Mouse (Mus musculus) kidney, embryonic 16.5 days (tissue): Measurements from ENCODE around the gene Prkcq. TPM values are rescaled to one million over a fixed set of nuclear protein-coding genes. Genes with fewer than 3 reads are reported as not detected.

ENCODE experiments used
- ATAC-seq: fragments of 200-750 bp; cut with Nextera tagmentation; 2 replicates; pipeline ENCODE4 v1.8.0; 2017; ENCODE audit warnings: moderate TSS enrichment; ENCODE audit not compliant: low FRiP score, low TSS enrichment
- H3K27ac ChIP-seq: fragments of 300-500 bp; sonication (generic); 2 replicates; pipeline ENCODE4 v1.5.1; 2014; ENCODE audit warnings: low read length
- H3K27me3 ChIP-seq: fragments of 300-500 bp; sonication (generic); 2 replicates; pipeline ENCODE4 v1.6.1; 2014; ENCODE audit warnings: low read length, control low read depth, mixed read lengths; ENCODE audit not compliant: insufficient read depth
- H3K36me3 ChIP-seq: fragments of 300-500 bp; sonication (generic); 2 replicates; pipeline ENCODE4 v1.6.1; 2014; ENCODE audit warnings: low read length, control low read depth, mixed read lengths; ENCODE audit not compliant: insufficient read depth
- H3K4me1 ChIP-seq: fragments of 300-500 bp; sonication (generic); 2 replicates; pipeline ENCODE4 v1.6.1; 2014; ENCODE audit warnings: low read length, control low read depth, mixed read lengths; ENCODE audit not compliant: insufficient read depth
- H3K4me2 ChIP-seq: fragments of 300-500 bp; sonication (generic); replicated peaks from 2 replicates; pipeline ENCODE4 v1.6.1; 2014; ENCODE audit warnings: low read depth, low read length
- H3K4me3 ChIP-seq: fragments of 300-500 bp; sonication (generic); 2 replicates; pipeline ENCODE4 v1.5.1; 2014; ENCODE audit warnings: mild to moderate bottlenecking, low read length
- H3K9ac ChIP-seq: fragments of 300-500 bp; sonication (generic); replicated peaks from 2 replicates; pipeline ENCODE4 v1.6.1; 2014; ENCODE audit warnings: low read length
- H3K9me3 ChIP-seq: fragments of 300-500 bp; sonication (generic); 2 replicates; pipeline ENCODE4 v1.6.1; 2016; ENCODE audit warnings: low read length, control low read depth
- WGBS: fragments of 180-500 bp; shearing (Covaris S2); extraction: QIAGEN DNeasy Blood & Tissue Kit; methylation state at CpG from one replicate; pipeline ENCODE4 v1.1.7; 2014; 5-methylcytosine and 5-hydroxymethylcytosine counted together
- polyA plus RNA-seq: library from polyadenylated mRNA; unstranded; fragments of >200 nt; fragmentation: Nextera tagmentation; extraction: Ambion mirVana; gene quantifications from 2 replicates; pipeline ENCODE4 v1.2.1, GENCODE M21; 2015

Prkcq gene
- polyA plus RNA-seq, 1 experiment from 2014 or later: 5.5 TPM

DNA sequence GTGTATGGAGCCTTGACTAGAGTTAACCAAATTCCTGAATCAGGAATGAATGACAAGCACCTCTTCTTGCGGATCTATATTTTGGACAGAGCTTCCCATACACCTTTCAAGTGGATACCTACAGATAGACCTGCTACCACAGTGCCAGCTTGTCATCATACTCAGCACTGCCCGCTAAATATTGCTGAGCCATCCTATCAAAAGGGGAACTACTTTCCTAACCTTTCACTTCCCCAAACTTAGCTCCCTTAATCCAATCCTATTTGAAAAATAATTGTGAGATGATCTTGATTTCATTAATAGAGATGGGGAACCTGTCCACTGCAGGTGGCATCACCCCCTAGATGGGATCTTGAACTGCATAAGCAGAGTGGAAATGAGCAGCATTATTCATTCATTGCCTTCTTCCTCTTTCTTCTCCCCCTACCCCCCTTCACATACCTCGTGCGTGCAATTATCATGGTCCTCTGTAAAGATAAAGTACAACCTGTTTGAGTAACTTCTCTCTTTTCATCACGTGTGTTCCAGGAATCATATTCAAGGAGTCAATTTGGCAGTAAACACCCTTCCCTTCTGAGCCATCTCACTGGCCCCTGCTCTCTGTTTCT is 25.1 kb downstream of the Prkcq start:
- Histone ChIP-seq H3K4me1 (no peaks in the 10 kb centered on the region), H3K9me3 (no peaks in the 10 kb centered on the region), H3K4me2 (no peak overlapping the region), H3K27ac (no peak overlapping the region), H3K27me3 (no peaks in the 10 kb centered on the region), H3K36me3 (no peaks in the 10 kb centered on the region), H3K4me3 (no peak overlapping the region), H3K9ac (no peak overlapping the region)
- WGBS: 82% methylated on average over 5 of the region's 5 CpGs
- ATAC-seq: no peak

DNA sequence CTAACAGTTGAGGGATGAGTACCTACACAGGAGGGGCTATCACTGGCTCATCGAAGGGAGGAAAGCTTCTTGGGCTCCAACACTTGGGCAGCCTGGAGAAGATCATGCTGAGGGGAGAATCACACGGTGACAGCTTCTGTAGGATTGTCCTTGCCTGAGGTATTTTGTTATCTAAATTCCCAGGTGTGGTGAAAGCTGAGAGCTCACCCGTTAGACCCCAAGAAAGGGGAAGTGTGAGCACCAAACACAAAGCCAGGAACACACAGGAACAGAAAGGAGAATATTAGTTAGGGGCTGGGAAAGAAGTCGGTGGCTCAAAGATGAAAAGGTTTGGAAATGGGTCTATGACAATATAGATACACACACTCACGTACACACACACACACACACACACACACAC is 27.7 kb downstream of the Prkcq start:
- Histone ChIP-seq H3K9ac (no peak overlapping the region), H3K27ac (no peak overlapping the region), H3K9me3 (no peaks in the 10 kb centered on the region), H3K36me3 (no peaks in the 10 kb centered on the region), H3K27me3 (no peaks in the 10 kb centered on the region), H3K4me1 (no peaks in the 10 kb centered on the region), H3K4me2 (no peak overlapping the region), H3K4me3 (no peak overlapping the region)
- no peak for ATAC-seq
- 84% methylated on average over 5 of the region's 5 CpGs for WGBS

DNA sequence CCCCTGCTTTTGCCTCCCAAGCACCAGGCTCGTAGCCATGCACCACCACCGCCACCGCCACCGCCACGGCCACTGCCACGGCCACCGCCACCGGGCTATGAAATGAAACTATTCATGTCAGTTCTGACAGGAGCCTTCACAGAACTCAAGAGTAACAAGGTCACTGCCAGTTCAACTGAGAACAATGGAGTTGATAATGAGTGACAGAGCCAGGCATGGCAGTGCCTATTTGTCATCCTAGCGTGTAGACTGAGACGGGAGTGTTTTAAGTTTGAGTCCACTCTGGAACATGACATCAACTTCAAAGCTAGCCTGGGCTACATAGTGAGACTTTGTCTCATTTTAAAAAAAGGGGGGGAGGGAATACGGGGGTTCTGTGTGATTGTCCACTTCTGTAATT is 30.9 kb downstream of the Prkcq start:
- WGBS: 89% methylated on average over 11 of the region's 11 CpGs
- no peaks in the 10 kb centered on the region for H3K36me3 ChIP-seq
- H3K4me3 ChIP-seq: no peak overlapping the region
- H3K4me1 ChIP-seq: no peaks in the 10 kb centered on the region
- H3K9me3 ChIP-seq: no peaks in the 10 kb centered on the region
- no peak overlapping the region for H3K4me2 ChIP-seq
- no peak overlapping the region for H3K27ac ChIP-seq
- no peaks in the 10 kb centered on the region for H3K27me3 ChIP-seq
- no peak for ATAC-seq
- no peak overlapping the region for H3K9ac ChIP-seq

DNA sequence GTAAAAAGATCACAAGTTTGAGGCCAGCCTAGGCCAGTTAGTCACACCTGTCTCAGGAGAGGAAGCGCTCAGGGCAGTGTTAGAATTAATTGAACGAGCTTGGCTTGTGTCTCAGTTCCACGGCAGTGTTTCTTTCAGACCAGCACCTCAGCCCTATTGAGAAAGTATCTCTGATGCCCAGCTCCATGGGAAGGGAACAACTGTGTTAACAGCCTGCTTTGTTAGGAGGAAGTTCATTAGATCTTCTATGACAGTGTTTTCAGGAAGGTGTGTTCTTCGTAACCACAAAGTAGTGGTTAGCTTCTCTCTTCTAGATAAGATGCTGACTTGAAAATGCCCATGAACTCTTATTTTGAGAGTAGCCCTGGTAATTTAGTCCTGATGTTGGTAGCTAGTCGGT is 31.4 kb downstream of the Prkcq start:
- no peak overlapping the region for H3K4me2 ChIP-seq
- H3K4me1 ChIP-seq: no peaks in the 10 kb centered on the region
- ATAC-seq: no peak
- 70% methylated on average over 5 of the region's 5 CpGs for WGBS
- H3K4me3 ChIP-seq: no peak overlapping the region
- no peaks in the 10 kb centered on the region for H3K9me3 ChIP-seq
- H3K27ac ChIP-seq: no peak overlapping the region
- no peaks in the 10 kb centered on the region for H3K36me3 ChIP-seq
- H3K9ac ChIP-seq: no peak overlapping the region
- H3K27me3 ChIP-seq: no peaks in the 10 kb centered on the region

DNA sequence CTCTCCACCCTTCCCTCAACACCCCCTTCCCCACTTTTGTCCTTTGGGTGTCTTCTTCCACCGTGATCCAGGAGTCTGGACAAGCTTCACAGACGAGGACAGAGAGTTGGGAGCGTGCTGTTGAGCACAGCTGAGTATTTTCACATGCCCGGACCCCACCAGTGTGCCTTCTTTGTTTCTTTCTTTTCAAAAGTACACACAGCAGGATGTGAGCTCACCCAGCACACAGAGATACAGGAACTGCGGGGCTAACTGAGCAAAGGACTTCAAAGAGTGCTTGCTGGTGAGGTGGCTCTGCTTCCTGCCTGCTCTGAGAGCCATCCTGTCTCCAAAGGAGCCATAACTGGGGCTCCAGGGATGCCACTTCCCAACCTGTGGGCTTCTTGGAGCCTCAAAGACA is 32.3 kb downstream of the Prkcq start:
- H3K4me1 ChIP-seq: no peaks in the 10 kb centered on the region
- WGBS: 72% methylated on average over 5 of the region's 5 CpGs
- no peaks in the 10 kb centered on the region; the same call in 1 of the 2 replicates for H3K27me3 ChIP-seq
- H3K27ac ChIP-seq: no peak overlapping the region
- no peak for ATAC-seq
- H3K4me3 ChIP-seq: no peak overlapping the region
- H3K9me3 ChIP-seq: no peaks in the 10 kb centered on the region
- no peak overlapping the region for H3K9ac ChIP-seq
- H3K4me2 ChIP-seq: no peak overlapping the region
- H3K36me3 ChIP-seq: no peaks in the 10 kb centered on the region

DNA sequence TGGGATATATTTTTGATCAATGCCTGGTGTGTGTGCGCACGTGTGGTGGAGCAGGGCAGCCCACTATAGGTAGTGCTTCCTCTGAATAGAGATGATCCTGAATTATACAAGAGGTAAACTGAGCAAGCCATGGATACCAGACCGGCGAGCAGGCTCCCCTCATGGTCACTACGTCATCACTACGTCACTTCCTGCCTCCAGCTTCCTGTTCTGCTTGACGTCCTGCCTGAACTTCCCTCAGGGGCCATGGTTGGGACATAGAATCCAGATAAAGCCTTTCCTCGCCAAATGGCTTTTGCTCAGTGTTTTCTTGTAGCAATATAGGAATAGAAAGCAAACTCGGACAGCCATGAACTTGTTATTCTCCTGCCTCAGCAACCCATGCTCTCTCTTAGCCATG is 33.1 kb downstream of the Prkcq start:
- Histone ChIP-seq H3K4me1 (no peaks in the 10 kb centered on the region), H3K27ac (no peak overlapping the region), H3K36me3 (no peaks in the 10 kb centered on the region), H3K4me3 (no peak overlapping the region), H3K27me3 (no peaks in the 10 kb centered on the region; the same call in 1 of the 2 replicates), H3K9ac (no peak overlapping the region), H3K4me2 (no peak overlapping the region), H3K9me3 (no peaks in the 10 kb centered on the region)
- 87% methylated on average over 9 of the region's 9 CpGs for whole genome bisulfite sequencing
- ATAC-seq: no peak

DNA sequence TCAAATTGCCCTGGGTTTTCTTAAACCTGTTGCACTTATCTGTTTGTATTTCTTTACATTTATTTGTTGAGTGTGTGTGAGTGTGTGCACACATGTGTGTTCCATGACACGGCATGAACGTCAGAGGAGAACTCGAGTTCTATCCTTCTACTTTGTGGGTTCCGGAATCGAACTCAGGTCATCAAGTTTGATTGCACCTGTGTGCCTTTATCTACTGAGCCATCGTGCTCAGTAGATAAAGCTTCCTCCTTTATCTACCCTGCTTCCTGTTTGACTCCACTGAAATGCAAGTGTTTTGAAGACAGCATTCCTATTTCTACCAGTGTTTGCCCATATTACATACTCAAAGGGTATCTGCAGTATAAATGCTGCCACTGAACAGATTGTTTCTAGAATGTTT is 33.8 kb downstream of the Prkcq start:
- no peaks in the 10 kb centered on the region for H3K4me1 ChIP-seq
- no peaks in the 10 kb centered on the region; the same call in 1 of the 2 replicates for H3K27me3 ChIP-seq
- no peaks in the 10 kb centered on the region for H3K9me3 ChIP-seq
- no peak overlapping the region for H3K4me2 ChIP-seq
- ATAC-seq: no peak
- H3K4me3 ChIP-seq: no peak overlapping the region
- no peaks in the 10 kb centered on the region for H3K36me3 ChIP-seq
- H3K9ac ChIP-seq: no peak overlapping the region
- WGBS: 93% methylated on average over 6 of the region's 6 CpGs
- no peak overlapping the region for H3K27ac ChIP-seq

DNA sequence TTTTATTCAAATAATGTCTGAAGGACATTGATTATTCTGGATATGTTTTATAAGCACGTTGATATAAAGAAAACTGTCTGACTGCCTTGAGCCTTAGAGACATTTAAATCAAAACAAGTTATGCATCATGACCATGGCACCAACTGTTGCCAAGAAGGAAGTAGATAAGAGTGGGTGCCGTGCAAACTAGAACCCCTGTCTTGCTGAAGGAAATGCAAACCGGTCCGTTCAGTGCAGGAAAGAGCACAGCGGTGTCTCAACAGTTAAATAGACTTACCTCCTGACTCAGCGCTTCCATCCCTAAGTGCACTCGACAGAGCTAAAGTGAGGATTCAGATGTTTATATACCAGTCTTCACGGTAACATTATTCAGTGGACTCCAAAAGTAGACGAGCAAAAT is 36.4 kb downstream of the Prkcq start:
- H3K9ac ChIP-seq: no peak overlapping the region
- H3K27me3 ChIP-seq: no peaks in the 10 kb centered on the region; the same call in 1 of the 2 replicates
- H3K9me3 ChIP-seq: no peaks in the 10 kb centered on the region
- no peak for ATAC-seq
- H3K36me3 ChIP-seq: no peaks in the 10 kb centered on the region
- no peak overlapping the region for H3K4me2 ChIP-seq
- H3K4me1 ChIP-seq: no peaks in the 10 kb centered on the region
- H3K4me3 ChIP-seq: no peak overlapping the region
- H3K27ac ChIP-seq: no peak overlapping the region
- 74% methylated on average over 9 of the region's 9 CpGs for WGBS

DNA sequence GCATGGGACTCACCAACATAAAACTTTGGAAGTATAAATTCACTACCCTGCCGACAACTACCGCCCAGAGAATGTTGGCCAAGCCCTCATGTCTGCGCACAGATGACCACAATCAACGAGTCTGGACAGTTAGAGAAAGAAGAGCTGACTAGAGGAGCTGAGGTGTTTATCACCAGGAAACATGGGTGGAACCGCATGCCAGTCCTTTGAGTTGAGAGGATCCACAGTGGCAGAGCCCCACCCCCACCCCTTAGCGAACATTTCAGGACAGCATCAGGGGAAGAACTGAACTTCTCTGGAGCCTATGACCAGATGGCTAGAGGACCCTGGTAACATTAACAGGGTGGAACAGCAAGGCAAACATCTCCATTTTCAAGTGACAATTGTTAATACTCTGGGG is 37.4 kb downstream of the Prkcq start:
- no peak overlapping the region for H3K9ac ChIP-seq
- ATAC-seq: no peak
- no peaks in the 10 kb centered on the region for H3K9me3 ChIP-seq
- no peaks in the 10 kb centered on the region for H3K4me1 ChIP-seq
- WGBS: 80% methylated on average over 6 of the region's 6 CpGs
- H3K4me2 ChIP-seq: no peak overlapping the region
- no peaks in the 10 kb centered on the region; the same call in 1 of the 2 replicates for H3K27me3 ChIP-seq
- H3K36me3 ChIP-seq: no peaks in the 10 kb centered on the region
- H3K4me3 ChIP-seq: no peak overlapping the region
- no peak overlapping the region for H3K27ac ChIP-seq

DNA sequence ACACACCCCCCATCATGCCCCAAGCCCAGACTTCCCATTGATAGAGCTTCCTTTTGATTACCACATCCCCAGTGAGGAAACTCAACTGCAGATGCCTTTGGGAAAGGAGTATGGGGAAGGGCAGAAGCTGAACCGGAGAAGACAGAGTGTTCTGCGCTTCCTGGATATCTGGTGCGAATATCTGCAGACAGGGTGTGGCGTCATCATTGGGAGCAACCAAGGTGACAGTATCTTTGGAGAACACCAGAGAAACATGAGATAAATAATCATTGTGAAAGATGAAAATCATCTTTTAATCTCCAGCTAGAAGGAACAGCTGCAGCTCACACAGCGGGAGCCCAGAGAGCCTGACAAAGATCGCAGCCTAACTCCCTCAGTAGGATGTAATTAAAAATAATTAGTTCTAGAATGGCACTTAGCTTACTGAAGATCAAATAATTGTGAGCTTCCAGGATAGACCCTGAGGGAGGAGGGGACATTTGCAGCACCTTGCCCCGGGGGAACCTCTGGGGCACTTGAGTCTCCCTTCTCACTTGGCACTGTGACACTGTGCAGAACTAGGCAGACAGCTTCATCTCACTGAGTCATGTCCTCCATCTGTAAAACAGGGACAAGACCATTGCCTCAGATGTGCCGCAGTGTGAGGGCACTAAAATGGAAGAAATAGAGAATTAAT is 38.5 kb downstream of the Prkcq start:
- no peaks in the 10 kb centered on the region; the same call in 1 of the 2 replicates for H3K27me3 ChIP-seq
- no peaks in the 10 kb centered on the region for H3K4me1 ChIP-seq
- no peaks in the 10 kb centered on the region for H3K9me3 ChIP-seq
- no peak for ATAC-seq
- no peak overlapping the region for H3K9ac ChIP-seq
- H3K4me2 ChIP-seq: no peak overlapping the region
- WGBS: 82% methylated on average over 8 of the region's 8 CpGs
- H3K27ac ChIP-seq: no peak overlapping the region
- H3K36me3 ChIP-seq: no peaks in the 10 kb centered on the region
- no peak overlapping the region for H3K4me3 ChIP-seq
